Mouse (Mus musculus) ovary, adult 10 weeks (tissue): Measurements from ENCODE around the gene Rmi1. TPM values are rescaled to one million over a fixed set of nuclear protein-coding genes. Genes with fewer than 3 reads are reported as not detected.

Experiments
- polyA plus RNA-seq: library from polyadenylated mRNA; stranded (reverse); fragments of 350-450 nt; fragmentation: Illumina TruSeq; extraction: RNeasy Lipid Tissue Mini Kit (QIAGEN cat#74804); gene quantifications from one replicate; pipeline ENCODE4 v1.2.3, GENCODE M21; 2014

Rmi1 gene
- 75.3 TPM for polyA plus RNA-seq

GRCm38 (mm10) chr13:58402003-58402743, at the start of gene Rmi1:
Rmi1 (plus strand) TSS chr13:58402248.

GRCm38 (mm10) chr13:58358629-58359303, 43.3 kb upstream of the Rmi1 start, which contains the start of gene Kif27:
Kif27 (minus strand) TSS chr13:58359122.

GRCm38 (mm10) chr13:58384779-58385546, 17.1 kb upstream of the Rmi1 start, which contains the start of gene 2210016F16Rik:
2210016F16Rik (minus strand) TSS chr13:58385225.

DNA sequence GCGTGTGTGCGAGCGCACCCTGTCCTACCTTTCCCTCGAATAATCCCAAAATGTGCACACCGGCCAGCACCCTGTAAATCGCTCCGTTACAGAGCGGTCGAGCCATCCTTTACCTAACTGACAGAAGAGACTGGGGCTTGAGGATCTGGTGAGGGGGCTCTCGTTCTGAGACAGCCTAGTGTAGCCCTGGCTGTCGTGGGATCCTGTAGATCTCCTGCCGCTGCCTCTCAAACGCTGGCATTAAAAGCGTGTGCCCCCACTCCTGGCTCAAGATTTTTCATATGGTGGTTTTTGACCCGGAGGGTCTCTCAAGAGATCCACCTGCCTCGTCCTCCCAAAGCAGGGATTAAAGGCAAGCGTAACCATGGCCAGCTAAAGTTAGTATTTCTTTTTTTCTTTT, 1.2 kb downstream of the Rmi1 start, which contains the start of gene Hnrnpk:
Hnrnpk (minus strand) TSS at position 101 of the 400 bp plus-strand sequence.

Other genes with a start within 250 kb of the Rmi1 start
- gene Idnk, start 244.6 kb upstream of the Rmi1 start, polyA plus RNA-seq = 3.8 TPM
- 195 TPM for gene Ubqln1, start 186.6 kb upstream of the Rmi1 start, polyA plus RNA-seq
- 149 TPM for gene Gkap1, start 126.5 kb upstream of the Rmi1 start, polyA plus RNA-seq
- 2.8 TPM for gene Kif27, start 43.1 kb upstream of the Rmi1 start, polyA plus RNA-seq
- gene 2210016F16Rik, start 17.0 kb upstream of the Rmi1 start, polyA plus RNA-seq = 13.5 TPM
- 3,310 TPM for gene Hnrnpk, start 1.1 kb downstream of the Rmi1 start, polyA plus RNA-seq
- gene Slc28a3, start 208.6 kb downstream of the Rmi1 start, polyA plus RNA-seq = 1.5 TPM